Mouse (Mus musculus): ENCODE measurements at regions not wholly inside any gene's neighbourhood (a gene's known extent, or its start where the extent isn't known, plus 50 kb on each side); places are given as distances from the start of the nearest gene placed in this dataset.
A peak's percentile ranks its signal among the peaks of the same experiment; 100 is the strongest.
"Not testable (repeated sequence)": the region's sequence is repeated elsewhere in the genome, so short reads cannot be mapped to it uniquely, and the experiment has no call there.

- DNase-seq (ENCODE audit: low spot score in 2 of 2), result no peak
Measured at GRCm38 (mm10) chr12:56064183-56064582, 228.1 kb downstream of the Brms1l start.

GRCm38 (mm10) chr12:56058876-56059275, 222.8 kb downstream of the Brms1l start:
- DNase-seq (ENCODE audit: low spot score in 2 of 2), result no peak

GRCm38 (mm10) chr12:56058463-56058862, 222.3 kb downstream of the Brms1l start:
- DNase-seq (ENCODE audit: low spot score in 2 of 2), result peak; percentile 87 to 89

- DNase-seq (ENCODE audit: low spot score in 2 of 2), result no peak
Measured at GRCm38 (mm10) chr12:56055382-56055781, 219.3 kb downstream of the Brms1l start.

- no peak for DNase-seq (ENCODE audit: low spot score in 2 of 2)
Measured at GRCm38 (mm10) chr12:56046050-56046449, 209.9 kb downstream of the Brms1l start.

- DNase-seq (ENCODE audit: low spot score in 2 of 2), result no peak
Measured at GRCm38 (mm10) chr12:56020954-56021514, 184.9 kb downstream of the Brms1l start.

GRCm38 (mm10) chr12:56020547-56020946, 184.4 kb downstream of the Brms1l start:
- DNase-seq (ENCODE audit: low spot score in 2 of 2), result no peak

- DNase-seq (ENCODE audit: low spot score in 2 of 2), result no peak
Measured at GRCm38 (mm10) chr12:56009976-56010375, 173.9 kb downstream of the Brms1l start.

GRCm38 (mm10) chr12:56005846-56006245, 169.7 kb downstream of the Brms1l start:
- no peak for DNase-seq (ENCODE audit: low spot score in 2 of 2)

GRCm38 (mm10) chr12:56005321-56005720, 169.2 kb downstream of the Brms1l start:
- DNase-seq (ENCODE audit: low spot score in 2 of 2), result no peak

- no peak for DNase-seq (ENCODE audit: low spot score in 2 of 2)
Measured at GRCm38 (mm10) chr12:56004479-56004878, 168.4 kb downstream of the Brms1l start.

GRCm38 (mm10) chr12:56003561-56003960, 167.4 kb downstream of the Brms1l start:
- no peak for DNase-seq (ENCODE audit: low spot score in 2 of 2)

- DNase-seq (ENCODE audit: low spot score in 2 of 2), result no peak
Measured at GRCm38 (mm10) chr12:55996585-55997377, 160.7 kb downstream of the Brms1l start.

GRCm38 (mm10) chr12:55983565-55984351, 147.6 kb downstream of the Brms1l start:
- DNase-seq (ENCODE audit: low spot score in 2 of 2), result no peak

GRCm38 (mm10) chr12:55983128-55983527, 147.0 kb downstream of the Brms1l start:
- DNase-seq (ENCODE audit: low spot score in 2 of 2), result no peak

- DNase-seq (ENCODE audit: low spot score in 2 of 2), result no peak
Measured at GRCm38 (mm10) chr12:55974262-55974661, 138.1 kb downstream of the Brms1l start.

- DNase-seq (ENCODE audit: low spot score in 2 of 2), result not testable (repeated sequence)
Measured at GRCm38 (mm10) chr12:55959319-55959718, 123.2 kb downstream of the Brms1l start.

GRCm38 (mm10) chr12:55940566-55940965, 104.4 kb downstream of the Brms1l start:
- DNase-seq (ENCODE audit: low spot score in 2 of 2), result no peak

GRCm38 (mm10) chr12:55939281-55940142, 103.4 kb downstream of the Brms1l start:
- peak; percentile 6 to 8 for DNase-seq (ENCODE audit: low spot score in 2 of 2)

GRCm38 (mm10) chr12:55934172-55934571, 98.0 kb downstream of the Brms1l start:
- DNase-seq (ENCODE audit: low spot score in 2 of 2), result no peak

- DNase-seq (ENCODE audit: low spot score in 2 of 2), result no peak
Measured at GRCm38 (mm10) chr12:55933417-55933816, 97.3 kb downstream of the Brms1l start.
